Mouse (Mus musculus): Measurements from ENCODE around the gene Vmac.

Gene Vmac

DNA sequence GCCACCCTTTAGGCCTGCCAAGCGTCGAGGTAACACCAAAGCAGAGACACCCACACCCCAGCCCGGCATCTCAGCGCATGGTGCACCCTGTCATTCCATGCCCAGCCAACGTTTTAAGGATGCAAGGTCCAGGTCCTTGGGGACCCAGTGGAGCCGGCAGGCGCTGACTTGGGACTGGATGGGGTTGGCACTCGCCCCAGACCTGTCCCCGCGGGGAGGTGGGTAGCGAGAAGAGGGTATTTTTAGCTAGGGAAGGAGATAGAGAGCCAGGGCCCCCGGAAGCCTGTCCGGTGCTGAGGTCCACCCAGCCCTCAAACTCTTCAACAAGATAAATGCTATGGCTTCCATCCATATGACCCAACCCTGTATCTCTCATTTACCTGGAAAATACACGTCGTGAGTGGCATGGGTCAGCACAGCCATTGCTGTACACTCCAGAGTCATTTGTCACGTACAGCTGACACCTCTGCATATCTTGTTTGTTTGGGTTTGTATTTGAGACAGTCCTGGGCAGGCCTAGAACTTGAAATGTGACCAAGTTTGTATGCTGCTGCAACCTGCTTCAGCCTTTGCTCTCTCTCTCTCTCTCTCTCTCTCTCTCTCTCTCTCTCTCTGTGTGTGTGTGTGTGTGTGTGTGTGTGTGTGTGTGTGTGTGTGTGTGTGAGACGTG lies 22.4 kb upstream of the Vmac start:
- no peak for DNase-seq (ENCODE audit: extremely low spot score)

DNA sequence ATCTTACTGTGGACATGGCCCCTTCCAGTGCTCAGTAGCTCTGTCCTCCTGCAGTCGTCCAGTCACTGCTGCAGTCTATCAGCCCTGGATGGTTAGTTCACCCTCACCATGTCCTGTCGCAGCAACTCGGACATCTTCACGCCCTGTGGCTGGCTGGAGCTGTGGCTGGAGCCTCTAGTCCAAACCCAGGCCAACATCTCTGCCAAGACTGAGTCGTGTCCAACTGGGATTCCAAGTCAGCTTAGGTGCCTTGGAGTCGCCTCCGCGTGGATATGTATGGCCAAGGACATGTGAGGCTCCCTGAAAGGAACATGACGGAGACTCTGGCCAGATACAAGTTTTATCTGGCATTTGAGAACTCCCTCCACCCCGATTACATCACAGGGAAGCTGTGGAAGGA lies 20.4 kb upstream of the Vmac start:
- DNase-seq (ENCODE audit: extremely low spot score) = no peak

GRCm38 (mm10) chr17:56736534-56736933 lies 18.7 kb upstream of the Vmac start:
- DNase-seq (ENCODE audit: extremely low spot score) = no peak

DNA sequence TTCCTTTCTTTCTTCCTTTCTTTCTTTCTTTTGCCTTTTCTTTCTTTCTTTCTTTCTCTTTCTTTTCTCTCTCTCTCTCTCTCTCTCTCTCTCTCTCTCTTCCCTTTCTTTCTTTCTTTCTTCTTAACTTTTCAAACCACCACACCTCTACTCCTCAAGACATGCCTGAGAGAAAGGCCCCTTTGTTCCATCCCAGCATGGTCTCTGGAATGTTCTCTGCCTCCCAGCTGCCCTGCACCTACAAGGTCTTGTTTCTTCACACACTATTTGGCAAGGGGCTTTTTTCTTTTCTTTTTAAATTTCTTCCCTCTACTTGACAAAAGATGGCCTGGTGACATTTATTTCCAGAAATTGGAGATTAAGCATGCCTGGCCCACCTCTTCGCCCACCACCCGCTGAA lies 11.8 kb upstream of the Vmac start:
- DNase-seq (ENCODE audit: extremely low spot score) = no peak

DNA sequence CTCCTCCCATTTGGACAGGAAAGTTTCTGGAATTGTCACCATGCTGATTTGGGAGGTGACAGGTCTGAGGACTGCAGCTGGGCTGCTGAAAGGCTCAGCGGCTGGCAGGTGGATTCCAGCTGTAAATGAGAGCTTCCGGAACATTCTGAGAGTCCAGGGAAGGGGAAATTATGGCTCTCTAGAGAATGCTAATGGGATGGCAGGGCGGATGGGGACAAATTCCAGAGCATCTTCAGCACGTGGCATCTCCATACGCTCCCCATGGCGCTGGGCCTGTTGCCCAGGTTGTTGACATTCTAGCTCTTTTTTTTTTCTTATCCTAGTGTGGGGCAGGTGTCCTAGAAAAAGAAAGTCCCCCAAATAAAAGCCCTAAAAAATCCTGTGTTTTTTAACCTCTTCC lies 11.3 kb upstream of the Vmac start:
- no peak for DNase-seq (ENCODE audit: extremely low spot score)

DNA sequence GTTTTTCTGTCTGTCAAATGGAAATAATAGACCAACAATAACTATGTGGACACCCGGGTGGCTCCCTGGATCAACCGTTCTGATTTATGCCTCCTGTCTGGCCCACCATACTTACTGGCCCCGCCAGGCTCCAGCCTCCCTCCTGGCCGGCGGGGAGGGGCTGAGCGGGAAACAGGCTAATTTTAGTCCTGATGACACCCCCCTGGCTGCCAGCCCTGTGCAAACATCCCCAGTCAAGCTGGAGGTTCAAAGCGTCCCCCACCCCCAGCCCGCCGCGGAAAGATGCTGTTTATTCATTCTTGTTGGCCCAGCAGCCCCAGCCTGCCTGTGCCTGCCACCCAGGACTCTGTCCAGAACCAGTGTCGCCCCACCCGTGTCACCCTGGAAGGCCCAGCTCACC lies 10.3 kb upstream of the Vmac start:
- no peak for DNase-seq (ENCODE audit: extremely low spot score)

- DNase-seq (ENCODE audit: extremely low spot score) = peak; percentile 59
Measured at GRCm38 (mm10) chr17:56727659-56728058, 9.8 kb upstream of the Vmac start.

- DNase-seq (ENCODE audit: extremely low spot score) = peak; percentile 47
Measured at GRCm38 (mm10) chr17:56727029-56727649, 9.3 kb upstream of the Vmac start.

DNA sequence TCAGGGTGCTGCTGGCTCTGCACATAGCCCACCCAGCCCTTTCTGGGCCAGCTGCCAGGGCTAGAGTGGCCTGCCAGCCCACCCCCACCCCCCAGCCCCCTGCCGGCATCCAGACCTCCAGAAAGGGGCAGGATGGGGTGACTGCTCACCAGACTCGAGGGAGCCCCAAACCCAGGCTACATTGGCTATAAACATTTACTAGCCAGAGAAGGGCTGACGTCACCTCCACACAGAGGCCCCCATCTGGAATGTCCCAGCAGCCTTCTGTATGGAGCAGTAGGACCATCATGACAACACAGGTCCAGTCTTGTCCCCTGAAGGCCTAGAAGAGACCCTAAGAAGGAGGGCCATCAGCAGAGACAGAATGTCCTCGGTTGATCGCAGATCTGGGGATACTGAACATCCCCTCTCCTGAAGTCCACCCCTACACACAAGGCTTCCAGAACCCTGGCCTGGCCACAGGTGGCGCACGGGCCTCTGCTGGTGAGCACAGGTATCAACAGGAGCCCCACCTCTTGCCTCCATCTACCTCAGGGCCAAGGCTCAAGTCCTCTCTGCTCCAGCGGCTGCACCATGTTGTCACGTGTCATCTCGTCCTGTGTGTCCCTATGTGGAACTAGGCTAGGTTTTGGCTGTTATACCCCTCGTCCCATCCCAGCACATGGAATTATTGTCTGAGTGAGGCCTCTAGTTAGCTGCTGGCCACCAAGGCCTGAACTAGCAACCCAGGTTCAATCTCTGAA lies 5.8 kb upstream of the Vmac start:
- no peak for DNase-seq (ENCODE audit: extremely low spot score)

- DNase-seq (ENCODE audit: extremely low spot score) = no peak
Measured at GRCm38 (mm10) chr17:56722441-56722840, 4.6 kb upstream of the Vmac start.

- DNase-seq (ENCODE audit: extremely low spot score) = peak; percentile 99
Measured at GRCm38 (mm10) chr17:56716655-56717362, 1.0 kb downstream of the Vmac start.

DNA sequence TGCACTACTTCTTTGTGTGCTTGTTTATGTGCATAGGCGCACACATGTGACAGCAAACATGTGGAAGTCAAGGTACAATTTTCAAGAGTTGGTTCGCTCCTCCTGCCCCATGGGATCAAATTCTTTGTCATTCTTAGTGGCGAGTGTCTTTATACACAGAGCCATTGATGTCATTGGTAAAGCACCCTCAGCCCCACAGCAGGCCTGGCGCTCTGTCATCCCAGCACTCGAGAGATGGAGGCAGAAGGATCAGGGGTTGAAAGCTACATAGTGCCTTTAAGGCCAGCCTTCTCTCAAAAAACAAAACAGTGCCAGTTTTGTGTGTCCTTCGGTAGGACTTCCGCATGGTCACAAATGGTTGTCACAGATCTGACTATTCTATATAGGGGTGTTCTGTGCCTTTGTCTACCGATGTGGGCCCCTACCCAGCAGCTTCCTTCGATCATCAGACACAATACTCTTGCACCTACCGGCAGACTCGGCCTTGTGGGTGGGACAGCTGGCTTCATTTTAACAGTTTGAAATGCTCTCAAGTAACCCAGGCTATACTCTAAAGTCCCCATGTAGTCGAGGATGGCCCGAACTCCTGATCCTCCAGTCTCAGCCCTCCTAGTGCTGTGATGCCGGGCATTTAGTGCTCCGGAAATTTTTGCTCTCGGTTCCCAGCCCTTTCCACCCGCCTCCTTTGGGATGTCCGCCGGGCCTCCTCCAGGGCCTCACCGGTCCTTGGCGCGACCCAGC lies 1.7 kb downstream of the Vmac start:
- no peak for DNase-seq (ENCODE audit: extremely low spot score)

DNA sequence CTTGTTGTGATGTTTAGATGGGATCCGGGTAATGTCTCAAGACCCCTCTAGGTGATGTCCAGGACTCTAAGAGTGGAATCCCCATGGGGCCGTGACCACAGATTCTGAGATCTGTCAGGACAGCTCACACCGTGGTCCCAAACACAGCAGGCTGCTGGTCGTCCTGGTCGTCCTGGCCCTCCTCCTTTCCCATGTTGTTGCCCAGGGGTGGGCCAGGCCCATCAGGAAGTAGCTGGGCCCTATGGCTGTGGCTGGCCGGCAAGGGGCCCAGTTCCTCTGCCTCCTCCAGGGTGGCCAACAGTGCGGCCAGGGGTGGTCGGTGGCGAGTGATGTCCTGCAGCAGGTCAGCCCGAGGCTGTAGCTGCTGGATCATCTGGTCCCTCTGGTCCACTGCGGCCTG lies 2.5 kb downstream of the Vmac start:
- no peak for DNase-seq (ENCODE audit: extremely low spot score)

DNA sequence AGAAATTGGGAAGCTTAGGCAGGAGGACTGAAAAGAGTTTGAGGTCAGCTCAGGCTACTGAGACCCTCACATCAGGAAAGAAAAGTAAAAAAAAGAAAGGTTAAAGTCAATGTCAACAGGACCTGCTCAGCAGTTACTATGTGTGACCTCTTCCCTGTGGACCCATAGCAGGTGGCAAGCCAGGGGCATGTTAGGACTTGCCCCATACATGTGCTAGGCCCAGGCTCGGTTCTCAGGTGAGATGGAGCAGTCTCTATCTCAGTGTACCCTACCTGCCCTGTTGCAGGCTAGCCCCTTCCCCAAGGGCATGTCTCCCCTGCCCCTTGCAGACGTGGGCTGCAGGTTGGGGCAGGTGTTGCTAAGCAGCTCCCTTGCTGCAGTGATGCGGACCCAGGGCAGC lies 8.1 kb downstream of the Vmac start:
- DNase-seq (ENCODE audit: extremely low spot score) = no peak

GRCm38 (mm10) chr17:56708692-56709091 lies 9.1 kb downstream of the Vmac start:
- DNase-seq (ENCODE audit: extremely low spot score) = no peak

GRCm38 (mm10) chr17:56706515-56706914 lies 11.3 kb downstream of the Vmac start:
- DNase-seq (ENCODE audit: extremely low spot score) = no peak

GRCm38 (mm10) chr17:56703038-56703437 lies 14.8 kb downstream of the Vmac start:
- no peak for DNase-seq (ENCODE audit: extremely low spot score)

GRCm38 (mm10) chr17:56700451-56700850 lies 17.4 kb downstream of the Vmac start:
- DNase-seq (ENCODE audit: extremely low spot score) = no peak

GRCm38 (mm10) chr17:56693851-56694310 lies 23.9 kb downstream of the Vmac start:
- DNase-seq (ENCODE audit: extremely low spot score) = no peak

GRCm38 (mm10) chr17:56693395-56693794 lies 24.4 kb downstream of the Vmac start:
- no peak for DNase-seq (ENCODE audit: extremely low spot score)

DNA sequence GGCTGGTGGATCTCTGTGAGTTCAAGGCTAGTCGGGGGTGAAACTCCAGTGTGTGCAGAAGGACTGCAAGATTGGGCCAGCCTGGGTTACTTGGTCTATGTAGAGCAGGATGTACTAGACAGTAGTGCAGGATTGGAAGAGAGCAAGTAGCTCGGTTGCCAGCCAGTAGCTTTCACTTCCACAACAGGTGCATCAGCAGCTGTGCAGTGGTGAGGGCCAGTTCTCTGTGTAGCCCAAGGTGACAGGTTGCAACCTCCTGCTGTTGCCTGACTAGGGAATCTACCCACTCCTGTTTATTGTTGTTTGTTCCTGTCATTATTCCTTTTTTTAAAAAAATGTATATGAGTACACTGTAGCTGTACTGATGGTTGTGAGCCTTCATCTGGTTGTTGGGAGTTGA lies 29.1 kb downstream of the Vmac start:
- no peak for DNase-seq (ENCODE audit: extremely low spot score)

DNA sequence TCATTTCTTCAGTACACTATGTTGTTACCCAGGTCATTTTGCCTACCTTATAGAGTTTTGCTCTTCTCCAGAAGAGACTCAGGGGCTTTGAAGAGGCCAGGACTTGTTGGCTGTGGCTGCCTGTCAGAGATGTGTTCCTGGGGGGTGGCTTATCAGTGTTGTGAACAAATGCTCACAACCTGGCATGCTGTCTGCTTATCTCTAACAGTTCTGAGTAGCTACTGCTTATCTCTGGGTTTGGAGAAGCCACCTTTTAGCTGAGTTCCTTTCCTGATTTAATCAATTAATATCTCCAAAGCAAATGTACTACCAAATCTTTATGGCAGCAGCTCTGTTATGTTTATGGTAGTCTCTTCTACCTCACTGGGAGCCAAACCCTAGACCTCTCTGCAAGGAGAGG lies 29.8 kb downstream of the Vmac start:
- DNase-seq (ENCODE audit: extremely low spot score) = no peak

All from embryo, embryonic 9.5 days (tissue).